Mouse (Mus musculus): ENCODE measurements around the gene Aoc1. TPM values are rescaled to one million over a fixed set of nuclear protein-coding genes. Genes with fewer than 3 reads are reported as not detected.

The Aoc1 gene
- polyA plus RNA-seq, 1 experiment from 2014 or later: 2.5 TPM

DNA sequence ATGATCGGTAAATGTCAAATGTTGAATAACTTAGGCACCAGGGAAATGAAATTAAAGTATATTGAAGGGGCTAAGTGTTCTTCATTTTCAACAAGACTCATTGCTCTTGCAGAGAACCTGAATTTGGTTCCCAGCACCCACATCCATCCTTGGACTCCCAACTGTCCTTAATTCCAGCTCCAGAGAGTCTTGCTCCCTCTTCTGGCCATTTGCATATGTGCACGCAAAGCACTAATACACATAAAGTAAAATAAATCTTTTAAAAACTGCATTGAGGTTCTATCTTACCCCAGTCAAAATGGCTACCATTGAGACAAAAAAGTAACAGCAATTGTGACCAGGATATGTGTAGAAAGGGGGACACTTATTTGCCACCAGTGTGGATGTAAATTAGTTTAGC is 18.5 kb upstream of the Aoc1 start:
- no peak overlapping the region for H3K4me2 ChIP-seq (ENCODE audit: low read length)
- H3K27ac ChIP-seq (ENCODE audit: low read depth): no peak overlapping the region
- 100% methylated on average over 2 of the region's 2 CpGs for WGBS
- H3K9ac ChIP-seq (ENCODE audit: low read length): no peak overlapping the region
- no peaks in the 10 kb centered on the region for H3K9me3 ChIP-seq (ENCODE audit: control insufficient read depth, low read length)
- H3K36me3 ChIP-seq (ENCODE audit: control insufficient read depth, insufficient read depth, low read length): no peaks in the 10 kb centered on the region
- no peaks in the 10 kb centered on the region for H3K27me3 ChIP-seq (replicated peaks; ENCODE audit: control insufficient read depth, insufficient read depth, low read length)
- ATAC-seq (replicated peaks; ENCODE audit: low FRiP score, low TSS enrichment, low read depth) (no peak), DNase-seq (ENCODE audit: low spot score) (no peak)
- H3K4me1 ChIP-seq (replicated peaks; ENCODE audit: control insufficient read depth, insufficient read depth, low read length): peaks cover 7% of the 10 kb centered on the region
- no peak overlapping the region for H3K4me3 ChIP-seq (ENCODE audit: low read depth, low read length)

DNA sequence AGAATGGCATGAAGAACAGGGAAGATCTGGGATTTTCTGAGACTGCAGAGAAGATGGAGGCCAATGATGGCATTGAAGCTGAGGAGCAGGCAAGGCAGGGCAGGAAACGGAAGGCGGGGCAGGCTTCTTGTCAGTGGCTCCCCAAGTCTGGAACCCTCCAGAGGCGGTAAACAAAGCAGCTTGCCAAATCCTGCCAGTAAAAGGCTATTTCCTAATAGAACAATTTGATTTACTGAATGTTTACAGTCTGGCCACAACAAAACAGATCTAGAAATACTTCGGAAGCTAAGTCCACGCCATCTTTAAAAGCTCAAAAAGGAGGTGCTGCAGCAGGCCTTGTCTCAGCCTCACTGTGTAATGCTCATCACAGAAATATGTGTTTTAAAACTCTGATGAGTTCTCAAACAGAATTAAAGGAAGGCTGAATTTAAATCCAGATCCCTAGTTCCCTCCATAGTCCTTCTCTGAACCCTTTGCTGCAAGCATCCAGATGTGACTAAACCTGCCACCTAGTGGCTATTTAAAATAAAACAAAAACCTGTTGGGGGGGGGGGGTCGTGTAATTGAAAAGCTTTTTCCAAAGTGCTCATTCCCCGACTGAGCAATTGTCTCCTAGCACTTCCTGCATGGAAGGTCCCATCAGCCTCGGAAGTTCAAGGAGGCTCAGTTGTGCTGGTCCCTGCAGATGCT is 14.9 kb upstream of the Aoc1 start:
- H3K4me3 ChIP-seq (ENCODE audit: low read depth, low read length): no peak overlapping the region
- DNase-seq (ENCODE audit: low spot score) (no peak), ATAC-seq (replicated peaks; ENCODE audit: low FRiP score, low TSS enrichment, low read depth) (no peak)
- peaks cover 7% of the 10 kb centered on the region; the same call in 1 of the 2 replicates for H3K4me1 ChIP-seq (replicated peaks; ENCODE audit: control insufficient read depth, insufficient read depth, low read length)
- no peak overlapping the region for H3K27ac ChIP-seq (ENCODE audit: low read depth)
- no peak overlapping the region for H3K9ac ChIP-seq (ENCODE audit: low read length)
- WGBS: 33% methylated on average over 8 of the region's 8 CpGs
- H3K9me3 ChIP-seq (ENCODE audit: control insufficient read depth, low read length): no peaks in the 10 kb centered on the region
- H3K27me3 ChIP-seq (replicated peaks; ENCODE audit: control insufficient read depth, insufficient read depth, low read length): no peaks in the 10 kb centered on the region
- H3K4me2 ChIP-seq (ENCODE audit: low read length): no peak overlapping the region
- no peaks in the 10 kb centered on the region for H3K36me3 ChIP-seq (ENCODE audit: control insufficient read depth, insufficient read depth, low read length)

DNA sequence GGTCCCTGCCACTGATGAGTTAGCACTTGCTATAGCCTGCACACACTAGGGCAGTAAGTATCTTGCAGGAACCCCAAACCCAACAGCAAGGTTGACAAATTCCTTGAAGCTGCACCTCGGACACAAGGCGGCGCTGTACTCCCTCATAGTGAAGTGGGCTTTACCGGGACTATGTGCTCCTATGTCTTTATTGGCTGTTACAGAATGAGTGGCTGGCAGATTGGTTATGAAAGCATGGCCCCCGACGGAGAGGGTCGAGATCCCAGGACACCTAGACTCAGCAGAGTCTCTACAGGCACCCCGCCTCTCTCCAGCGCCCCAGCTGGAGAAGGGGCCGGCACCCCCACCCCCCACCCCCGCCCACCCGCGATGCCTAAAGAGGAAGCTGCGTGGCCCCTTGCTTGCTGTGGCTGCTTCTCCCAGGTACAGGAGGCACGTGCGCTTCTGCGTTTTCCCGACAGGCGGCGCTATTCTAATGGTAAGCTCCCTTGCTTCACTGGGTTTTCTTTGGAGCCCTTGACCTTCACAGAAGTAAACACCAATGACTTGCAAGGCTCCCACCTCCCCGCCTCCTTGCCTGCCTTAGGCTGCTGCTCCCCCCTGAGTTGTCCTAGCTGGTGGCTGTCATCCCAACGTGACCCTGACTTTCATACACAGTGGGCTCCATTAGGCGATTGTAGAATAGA is 12.4 kb upstream of the Aoc1 start:
- WGBS: 14% methylated on average over 23 of the region's 23 CpGs
- Histone ChIP-seq H3K27me3 (replicated peaks; ENCODE audit: control insufficient read depth, insufficient read depth, low read length) (no peaks in the 10 kb centered on the region), H3K4me1 (replicated peaks; ENCODE audit: control insufficient read depth, insufficient read depth, low read length) (peaks cover 18% of the 10 kb centered on the region), H3K4me3 (ENCODE audit: low read depth, low read length) (peak overlapping the region; percentile 10; the same call in 1 of the 2 replicates), H3K36me3 (ENCODE audit: control insufficient read depth, insufficient read depth, low read length) (no peaks in the 10 kb centered on the region), H3K9me3 (ENCODE audit: control insufficient read depth, low read length) (no peaks in the 10 kb centered on the region), H3K27ac (ENCODE audit: low read depth) (no peak overlapping the region), H3K4me2 (ENCODE audit: low read length) (peak overlapping the region; percentile 38), H3K9ac (ENCODE audit: low read length) (no peak overlapping the region)
- DNase-seq (ENCODE audit: low spot score) (peak; percentile 84), ATAC-seq (replicated peaks; ENCODE audit: low FRiP score, low TSS enrichment, low read depth) (peak; percentile 49)

DNA sequence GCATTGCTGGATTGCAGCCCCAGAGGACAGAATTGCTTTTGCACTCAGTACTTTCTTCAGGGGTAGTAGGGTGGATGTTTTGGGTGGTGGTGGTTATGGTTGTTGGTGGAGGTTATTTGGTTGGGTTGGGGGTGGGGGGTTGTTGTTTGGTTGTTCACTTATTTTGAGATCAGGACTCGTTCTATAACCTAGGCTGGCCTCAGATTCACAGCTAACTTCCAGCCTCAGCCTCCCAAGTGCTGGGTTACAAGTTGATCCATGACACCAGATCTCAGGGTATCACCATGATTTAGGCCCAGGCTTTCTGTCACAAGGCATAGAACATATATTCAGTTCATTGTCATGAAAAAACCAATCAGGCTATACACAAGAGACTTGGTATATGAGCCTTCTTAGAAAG is 11.8 kb upstream of the Aoc1 start:
- H3K27me3 ChIP-seq (replicated peaks; ENCODE audit: control insufficient read depth, insufficient read depth, low read length): no peaks in the 10 kb centered on the region
- no peak for ATAC-seq (replicated peaks; ENCODE audit: low FRiP score, low TSS enrichment, low read depth)
- H3K36me3 ChIP-seq (ENCODE audit: control insufficient read depth, insufficient read depth, low read length): no peaks in the 10 kb centered on the region
- no peak overlapping the region for H3K27ac ChIP-seq (ENCODE audit: low read depth)
- no peaks in the 10 kb centered on the region for H3K9me3 ChIP-seq (ENCODE audit: control insufficient read depth, low read length)
- H3K4me2 ChIP-seq (ENCODE audit: low read length): no peak overlapping the region
- peaks cover 18% of the 10 kb centered on the region for H3K4me1 ChIP-seq (replicated peaks; ENCODE audit: control insufficient read depth, insufficient read depth, low read length)
- WGBS: 81% methylated on average over 1 of the region's 1 CpGs
- H3K9ac ChIP-seq (ENCODE audit: low read length): no peak overlapping the region
- no peak overlapping the region for H3K4me3 ChIP-seq (ENCODE audit: low read depth, low read length)
- no peak for DNase-seq (ENCODE audit: low spot score)

DNA sequence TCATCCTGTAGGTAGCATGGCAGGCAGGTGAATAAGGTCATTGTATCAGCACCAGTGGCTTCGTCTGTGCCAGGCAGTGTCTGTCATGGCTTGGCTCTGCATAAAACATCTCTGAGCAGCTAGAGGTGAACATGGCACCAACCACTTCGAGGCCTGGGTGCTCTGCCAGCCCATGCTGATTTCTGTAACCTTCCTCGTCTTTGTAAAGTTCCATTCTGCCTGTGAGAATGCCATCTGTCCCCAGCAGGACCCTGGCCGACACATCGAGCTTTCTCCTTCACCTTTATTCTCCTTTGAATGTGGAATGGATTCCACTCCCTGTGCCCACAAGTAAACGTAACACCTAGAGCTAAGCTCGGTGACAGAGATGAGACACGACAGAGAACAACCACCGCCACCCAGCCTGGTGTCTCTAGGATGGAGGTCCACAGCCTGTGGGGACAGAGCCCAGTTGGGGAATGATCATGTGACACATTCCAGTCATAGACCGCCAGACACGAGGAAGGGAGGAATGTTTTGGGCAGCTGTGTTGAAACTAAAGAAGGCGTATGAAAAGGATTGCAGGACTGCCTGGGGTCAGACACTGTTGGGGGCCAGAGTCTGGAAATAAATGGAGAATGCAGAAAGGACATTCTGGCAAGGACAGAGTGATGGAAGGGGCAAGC is 10.9 kb upstream of the Aoc1 start:
- Histone ChIP-seq H3K9me3 (ENCODE audit: control insufficient read depth, low read length) (no peaks in the 10 kb centered on the region), H3K27ac (ENCODE audit: low read depth) (no peak overlapping the region), H3K4me1 (replicated peaks; ENCODE audit: control insufficient read depth, insufficient read depth, low read length) (peaks cover 18% of the 10 kb centered on the region), H3K9ac (ENCODE audit: low read length) (no peak overlapping the region), H3K27me3 (replicated peaks; ENCODE audit: control insufficient read depth, insufficient read depth, low read length) (no peaks in the 10 kb centered on the region), H3K4me2 (ENCODE audit: low read length) (no peak overlapping the region), H3K4me3 (ENCODE audit: low read depth, low read length) (no peak overlapping the region), H3K36me3 (ENCODE audit: control insufficient read depth, insufficient read depth, low read length) (no peaks in the 10 kb centered on the region)
- ATAC-seq (replicated peaks; ENCODE audit: low FRiP score, low TSS enrichment, low read depth) (no peak), DNase-seq (ENCODE audit: low spot score) (peak; percentile 41)
- WGBS: 76% methylated on average over 12 of the region's 12 CpGs

DNA sequence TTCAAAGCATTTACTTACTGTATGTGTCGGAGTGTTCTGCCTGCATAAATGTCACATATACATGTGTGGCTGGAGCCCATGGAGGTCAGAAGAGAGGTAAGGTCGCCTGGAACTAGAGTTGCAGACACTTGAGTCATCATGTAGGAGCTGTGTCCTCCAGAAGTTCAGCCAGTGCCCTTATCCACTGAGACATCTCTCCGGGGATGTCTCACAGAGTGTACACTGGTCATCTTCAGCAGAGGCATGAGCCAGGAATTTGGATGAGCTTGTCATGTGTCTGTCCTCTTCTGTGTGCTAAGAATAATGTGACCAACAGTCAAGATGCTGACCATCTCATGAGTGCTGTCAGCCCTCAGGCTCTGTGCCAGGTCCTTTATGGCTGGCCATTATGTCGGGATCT is 9.9 kb upstream of the Aoc1 start:
- Histone ChIP-seq H3K9me3 (ENCODE audit: control insufficient read depth, low read length) (no peaks in the 10 kb centered on the region), H3K36me3 (ENCODE audit: control insufficient read depth, insufficient read depth, low read length) (no peaks in the 10 kb centered on the region), H3K27me3 (replicated peaks; ENCODE audit: control insufficient read depth, insufficient read depth, low read length) (no peaks in the 10 kb centered on the region), H3K4me3 (ENCODE audit: low read depth, low read length) (no peak overlapping the region), H3K9ac (ENCODE audit: low read length) (no peak overlapping the region), H3K4me2 (ENCODE audit: low read length) (no peak overlapping the region), H3K27ac (ENCODE audit: low read depth) (no peak overlapping the region), H3K4me1 (replicated peaks; ENCODE audit: control insufficient read depth, insufficient read depth, low read length) (peaks cover 18% of the 10 kb centered on the region)
- ATAC-seq (replicated peaks; ENCODE audit: low FRiP score, low TSS enrichment, low read depth) (no peak), DNase-seq (ENCODE audit: low spot score) (peak; percentile 44)
- 81% methylated on average over 4 of the region's 4 CpGs for WGBS

DNA sequence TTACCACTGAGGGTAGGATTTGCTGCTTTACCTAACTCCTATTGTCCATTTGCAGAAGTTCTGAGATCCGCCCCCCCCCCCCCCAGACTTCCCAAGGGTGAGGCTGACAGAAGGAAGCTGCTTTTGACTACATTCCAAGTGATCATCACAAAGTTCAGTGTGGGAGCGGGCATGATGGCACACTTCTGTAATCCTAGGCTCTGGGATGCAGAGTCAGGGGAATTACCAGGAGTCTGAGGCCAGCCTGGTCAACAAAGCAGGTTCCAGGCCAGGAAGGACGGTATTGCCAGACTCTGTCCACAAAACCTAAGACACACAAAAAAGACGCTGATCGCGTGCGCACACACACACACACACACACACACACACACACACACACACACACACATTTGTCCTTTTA is 9.2 kb upstream of the Aoc1 start:
- DNase-seq (ENCODE audit: low spot score): peak; percentile 40
- no peak overlapping the region for H3K4me3 ChIP-seq (ENCODE audit: low read depth, low read length)
- WGBS: 74% methylated on average over 7 of the region's 7 CpGs
- ATAC-seq (replicated peaks; ENCODE audit: low FRiP score, low TSS enrichment, low read depth): no peak
- no peak overlapping the region for H3K9ac ChIP-seq (ENCODE audit: low read length)
- peaks cover 16% of the 10 kb centered on the region for H3K4me1 ChIP-seq (replicated peaks; ENCODE audit: control insufficient read depth, insufficient read depth, low read length)
- H3K4me2 ChIP-seq (ENCODE audit: low read length): no peak overlapping the region
- H3K27ac ChIP-seq (ENCODE audit: low read depth): no peak overlapping the region
- H3K36me3 ChIP-seq (ENCODE audit: control insufficient read depth, insufficient read depth, low read length): no peaks in the 10 kb centered on the region
- H3K27me3 ChIP-seq (replicated peaks; ENCODE audit: control insufficient read depth, insufficient read depth, low read length): no peaks in the 10 kb centered on the region
- H3K9me3 ChIP-seq (ENCODE audit: control insufficient read depth, low read length): no peaks in the 10 kb centered on the region

DNA sequence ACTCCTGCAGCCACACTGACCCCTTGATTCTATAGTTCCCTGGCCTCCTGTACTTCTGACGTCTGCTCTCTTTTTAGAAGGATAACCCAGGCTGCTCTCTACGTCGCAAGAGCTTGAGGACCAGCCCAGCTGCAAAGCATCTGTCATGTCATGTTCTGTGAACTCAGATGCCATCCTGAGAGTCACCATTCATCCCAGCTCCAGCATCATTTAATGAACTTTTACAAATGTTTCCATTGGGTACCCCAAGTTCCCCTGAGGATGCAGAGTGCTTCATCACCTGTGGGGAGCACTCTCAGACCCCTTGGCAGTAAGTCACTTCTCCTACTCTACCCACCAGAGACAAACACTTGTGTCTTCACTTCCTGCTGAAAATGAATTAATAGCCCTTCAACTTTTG is 8.5 kb upstream of the Aoc1 start:
- no peak overlapping the region for H3K4me3 ChIP-seq (ENCODE audit: low read depth, low read length)
- no peaks in the 10 kb centered on the region for H3K27me3 ChIP-seq (replicated peaks; ENCODE audit: control insufficient read depth, insufficient read depth, low read length)
- DNase-seq (ENCODE audit: low spot score) (peak; percentile 51), ATAC-seq (replicated peaks; ENCODE audit: low FRiP score, low TSS enrichment, low read depth) (no peak)
- no peak overlapping the region for H3K9ac ChIP-seq (ENCODE audit: low read length)
- 38% methylated on average over 3 of the region's 3 CpGs for WGBS
- peak overlapping the region; percentile 69 for H3K27ac ChIP-seq (ENCODE audit: low read depth)
- no peaks in the 10 kb centered on the region for H3K36me3 ChIP-seq (ENCODE audit: control insufficient read depth, insufficient read depth, low read length)
- H3K4me1 ChIP-seq (replicated peaks; ENCODE audit: control insufficient read depth, insufficient read depth, low read length): peaks cover 16% of the 10 kb centered on the region
- H3K4me2 ChIP-seq (ENCODE audit: low read length): no peak overlapping the region
- no peaks in the 10 kb centered on the region for H3K9me3 ChIP-seq (ENCODE audit: control insufficient read depth, low read length)

All from intestine, embryonic 14.5 days (tissue).